Mouse (Mus musculus): Measurements from ENCODE around the gene Agap2. TPM values are rescaled to one million over a fixed set of nuclear protein-coding genes. Genes with fewer than 3 reads are reported as not detected.

Gene Agap2
- polyA plus RNA-seq, 1 experiment from 2014 or later = 8.1 TPM

- Histone ChIP-seq H3K36me3 (ENCODE audit: control insufficient read depth, insufficient read depth, low read length) (peaks cover 71% of the 10 kb centered on the region), H3K27me3 (ENCODE audit: control insufficient read depth, insufficient read depth, low read length) (no peaks in the 10 kb centered on the region), H3K4me2 (ENCODE audit: low read length) (no peak overlapping the region), H3K4me1 (ENCODE audit: control insufficient read depth, insufficient read depth, low read length) (no peaks in the 10 kb centered on the region), H3K9me3 (ENCODE audit: control insufficient read depth, low read length) (no peaks in the 10 kb centered on the region), H3K27ac (replicated peaks; ENCODE audit: low read depth, low read length) (no peak overlapping the region), H3K9ac (replicated peaks; ENCODE audit: low read length) (no peak overlapping the region), H3K4me3 (replicated peaks; ENCODE audit: low read depth, low read length) (no peak overlapping the region)
- DNase-seq = no peak
- ATAC-seq (ENCODE audit: low FRiP score, low TSS enrichment) = no peak
- WGBS = 94% methylated on average over 15 of the region's 15 CpGs
Measured at GRCm38 (mm10) chr10:127099868-127100267, 24.8 kb downstream of the Agap2 start.

- Histone ChIP-seq H3K9me3 (ENCODE audit: control insufficient read depth, low read length) (no peaks in the 10 kb centered on the region), H3K27me3 (ENCODE audit: control insufficient read depth, insufficient read depth, low read length) (no peaks in the 10 kb centered on the region), H3K36me3 (ENCODE audit: control insufficient read depth, insufficient read depth, low read length) (peaks cover 68% of the 10 kb centered on the region), H3K9ac (replicated peaks; ENCODE audit: low read length) (no peak overlapping the region), H3K4me3 (replicated peaks; ENCODE audit: low read depth, low read length) (no peak overlapping the region), H3K27ac (replicated peaks; ENCODE audit: low read depth, low read length) (no peak overlapping the region), H3K4me1 (ENCODE audit: control insufficient read depth, insufficient read depth, low read length) (no peaks in the 10 kb centered on the region), H3K4me2 (ENCODE audit: low read length) (no peak overlapping the region)
- no peak for DNase-seq
- ATAC-seq (ENCODE audit: low FRiP score, low TSS enrichment) = no peak
- WGBS = 92% methylated on average over 8 of the region's 8 CpGs
Measured at GRCm38 (mm10) chr10:127100414-127100813, 25.3 kb downstream of the Agap2 start.

DNA sequence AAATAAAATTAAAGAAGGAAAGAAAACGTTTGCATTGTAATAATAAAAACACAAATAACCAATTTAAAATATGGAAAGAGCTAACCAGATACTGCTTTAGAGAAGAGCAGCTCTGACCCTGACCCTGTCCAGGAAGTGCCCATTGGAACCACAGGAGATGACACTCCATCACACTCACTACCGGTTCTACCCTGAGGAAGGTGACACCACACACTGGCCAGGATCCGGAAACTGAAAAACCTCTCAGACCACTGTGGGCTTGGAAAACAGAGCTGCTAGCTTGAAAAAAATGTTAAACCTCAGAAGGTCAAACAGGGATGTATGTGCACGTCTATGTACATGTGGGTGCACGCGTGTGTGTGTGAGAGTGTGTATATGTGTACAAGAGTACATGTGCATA is 26.1 kb downstream of the Agap2 start:
- 86% methylated on average over 6 of the region's 6 CpGs for WGBS
- Histone ChIP-seq H3K9me3 (ENCODE audit: control insufficient read depth, low read length) (no peaks in the 10 kb centered on the region), H3K4me1 (ENCODE audit: control insufficient read depth, insufficient read depth, low read length) (no peaks in the 10 kb centered on the region), H3K9ac (replicated peaks; ENCODE audit: low read length) (no peak overlapping the region), H3K36me3 (ENCODE audit: control insufficient read depth, insufficient read depth, low read length) (peaks cover 61% of the 10 kb centered on the region), H3K27me3 (ENCODE audit: control insufficient read depth, insufficient read depth, low read length) (no peaks in the 10 kb centered on the region), H3K27ac (replicated peaks; ENCODE audit: low read depth, low read length) (no peak overlapping the region), H3K4me3 (replicated peaks; ENCODE audit: low read depth, low read length) (no peak overlapping the region), H3K4me2 (ENCODE audit: low read length) (no peak overlapping the region)
- no peak for DNase-seq
- no peak for ATAC-seq (ENCODE audit: low FRiP score, low TSS enrichment)

GRCm38 (mm10) chr10:127103631-127104030 is 28.5 kb downstream of the Agap2 start:
- H3K36me3 ChIP-seq (ENCODE audit: control insufficient read depth, insufficient read depth, low read length) = peaks cover 47% of the 10 kb centered on the region
- ATAC-seq (ENCODE audit: low FRiP score, low TSS enrichment) (no peak), DNase-seq (no peak)
- H3K4me1 ChIP-seq (ENCODE audit: control insufficient read depth, insufficient read depth, low read length) = no peaks in the 10 kb centered on the region
- no peak overlapping the region for H3K4me2 ChIP-seq (ENCODE audit: low read length)
- H3K9ac ChIP-seq (replicated peaks; ENCODE audit: low read length) = no peak overlapping the region
- no peaks in the 10 kb centered on the region for H3K27me3 ChIP-seq (ENCODE audit: control insufficient read depth, insufficient read depth, low read length)
- no peaks in the 10 kb centered on the region for H3K9me3 ChIP-seq (ENCODE audit: control insufficient read depth, low read length)
- no peak overlapping the region for H3K4me3 ChIP-seq (replicated peaks; ENCODE audit: low read depth, low read length)
- 91% methylated on average over 7 of the region's 7 CpGs for WGBS
- H3K27ac ChIP-seq (replicated peaks; ENCODE audit: low read depth, low read length) = no peak overlapping the region

DNA sequence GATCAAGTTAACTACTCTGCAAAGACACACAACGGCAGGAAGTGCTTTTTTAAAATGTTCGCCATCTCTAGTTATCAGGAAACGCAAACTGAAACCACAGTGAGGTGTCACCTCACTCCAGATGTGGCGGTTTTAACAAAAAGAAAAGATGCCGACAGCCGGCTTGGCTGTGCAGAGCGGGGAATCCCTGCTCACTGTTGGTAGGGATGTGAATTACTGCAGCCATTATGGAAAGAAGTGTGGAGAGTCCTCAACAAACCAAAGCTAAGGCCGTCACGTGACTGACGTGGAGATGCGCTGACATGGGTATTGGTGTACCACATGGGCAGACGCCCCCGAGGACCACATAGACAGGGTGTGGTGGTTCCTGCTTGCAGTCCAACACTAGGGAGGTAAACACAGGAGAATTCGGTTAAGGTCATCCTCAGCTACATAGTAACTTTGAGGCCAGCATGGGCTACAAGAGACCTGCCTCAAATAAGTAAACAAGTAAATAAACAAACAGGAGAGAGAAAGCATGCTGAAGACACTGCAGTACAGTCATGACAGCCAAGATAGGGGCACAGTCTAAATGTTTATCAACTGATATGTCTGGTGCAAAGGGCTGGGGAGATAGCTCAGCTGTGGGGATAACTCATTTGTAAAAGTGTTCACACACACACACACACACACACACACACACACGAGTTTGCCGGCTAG is 32.6 kb downstream of the Agap2 start:
- no peak overlapping the region for H3K4me2 ChIP-seq (ENCODE audit: low read length)
- peaks cover 39% of the 10 kb centered on the region for H3K36me3 ChIP-seq (ENCODE audit: control insufficient read depth, insufficient read depth, low read length)
- no peak for ATAC-seq (ENCODE audit: low FRiP score, low TSS enrichment)
- no peaks in the 10 kb centered on the region for H3K4me1 ChIP-seq (ENCODE audit: control insufficient read depth, insufficient read depth, low read length)
- H3K9me3 ChIP-seq (ENCODE audit: control insufficient read depth, low read length) = no peaks in the 10 kb centered on the region
- no peaks in the 10 kb centered on the region for H3K27me3 ChIP-seq (ENCODE audit: control insufficient read depth, insufficient read depth, low read length)
- no peak for DNase-seq
- no peak overlapping the region for H3K4me3 ChIP-seq (replicated peaks; ENCODE audit: low read depth, low read length)
- no peak overlapping the region for H3K27ac ChIP-seq (replicated peaks; ENCODE audit: low read depth, low read length)
- H3K9ac ChIP-seq (replicated peaks; ENCODE audit: low read length) = no peak overlapping the region
- WGBS = 93% methylated on average over 16 of the region's 16 CpGs

GRCm38 (mm10) chr10:127108262-127108583 is 33.1 kb downstream of the Agap2 start:
- ATAC-seq (ENCODE audit: low FRiP score, low TSS enrichment) = no peak
- Histone ChIP-seq H3K9me3 (ENCODE audit: control insufficient read depth, low read length) (no peaks in the 10 kb centered on the region), H3K36me3 (ENCODE audit: control insufficient read depth, insufficient read depth, low read length) (peaks cover 41% of the 10 kb centered on the region), H3K4me2 (ENCODE audit: low read length) (no peak overlapping the region), H3K4me3 (replicated peaks; ENCODE audit: low read depth, low read length) (no peak overlapping the region), H3K9ac (replicated peaks; ENCODE audit: low read length) (no peak overlapping the region), H3K4me1 (ENCODE audit: control insufficient read depth, insufficient read depth, low read length) (no peaks in the 10 kb centered on the region), H3K27ac (replicated peaks; ENCODE audit: low read depth, low read length) (no peak overlapping the region), H3K27me3 (ENCODE audit: control insufficient read depth, insufficient read depth, low read length) (no peaks in the 10 kb centered on the region)
- WGBS = 83% methylated on average over 3 of the region's 3 CpGs
- no peak for DNase-seq

DNA sequence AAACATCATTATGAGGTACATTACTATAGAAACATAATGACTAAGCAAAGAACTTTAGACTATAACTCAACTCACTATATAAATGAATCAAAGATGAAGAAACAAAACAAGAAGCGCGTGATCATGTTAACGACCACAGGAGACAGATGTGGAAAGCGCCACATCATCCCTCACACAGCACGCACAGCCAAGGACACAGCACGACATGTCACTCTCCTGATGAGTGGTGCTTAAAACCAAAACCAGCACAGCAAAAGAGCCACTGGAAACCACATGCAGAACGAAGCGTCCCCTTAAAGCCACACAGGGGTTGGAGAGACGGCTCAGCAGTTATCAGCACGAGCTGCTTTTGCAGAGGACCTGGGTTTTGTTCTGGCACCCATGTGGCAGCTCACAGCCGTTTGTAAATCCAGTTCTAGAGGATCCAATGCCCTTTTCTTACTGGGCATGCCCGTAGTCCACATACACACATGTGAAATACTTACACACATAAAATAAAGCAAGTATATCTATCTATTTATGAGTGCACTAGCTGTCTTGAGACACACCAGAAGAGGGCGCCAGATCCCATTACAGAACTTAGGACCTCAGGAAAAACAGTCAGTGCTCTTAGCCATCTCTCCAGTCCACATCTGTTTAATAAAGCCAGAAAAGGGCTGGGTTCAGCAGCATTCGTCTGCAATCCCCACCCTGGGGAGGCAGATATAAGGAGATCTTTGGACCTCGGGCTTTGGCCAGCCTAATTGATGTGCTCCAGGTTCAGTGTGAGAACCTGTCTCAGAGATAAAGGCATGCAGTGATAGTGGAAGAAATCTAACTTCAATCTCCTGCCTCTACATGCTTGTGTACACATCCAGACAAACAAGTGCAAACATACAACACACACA is 36.2 kb downstream of the Agap2 start:
- H3K36me3 ChIP-seq (ENCODE audit: control insufficient read depth, insufficient read depth, low read length) = peaks cover 43% of the 10 kb centered on the region
- no peak overlapping the region for H3K9ac ChIP-seq (replicated peaks; ENCODE audit: low read length)
- H3K27ac ChIP-seq (replicated peaks; ENCODE audit: low read depth, low read length) = no peak overlapping the region
- H3K4me2 ChIP-seq (ENCODE audit: low read length) = no peak overlapping the region
- ATAC-seq (ENCODE audit: low FRiP score, low TSS enrichment) (no peak), DNase-seq (no peak)
- WGBS = 93% methylated on average over 15 of the region's 15 CpGs
- no peaks in the 10 kb centered on the region for H3K4me1 ChIP-seq (ENCODE audit: control insufficient read depth, insufficient read depth, low read length)
- H3K27me3 ChIP-seq (ENCODE audit: control insufficient read depth, insufficient read depth, low read length) = no peaks in the 10 kb centered on the region
- no peak overlapping the region for H3K4me3 ChIP-seq (replicated peaks; ENCODE audit: low read depth, low read length)
- no peaks in the 10 kb centered on the region for H3K9me3 ChIP-seq (ENCODE audit: control insufficient read depth, low read length)

GRCm38 (mm10) chr10:127114408-127114807 is 39.3 kb downstream of the Agap2 start:
- Histone ChIP-seq H3K36me3 (ENCODE audit: control insufficient read depth, insufficient read depth, low read length) (peaks cover 62% of the 10 kb centered on the region), H3K27me3 (ENCODE audit: control insufficient read depth, insufficient read depth, low read length) (no peaks in the 10 kb centered on the region)
- DNase-seq = no peak

DNA sequence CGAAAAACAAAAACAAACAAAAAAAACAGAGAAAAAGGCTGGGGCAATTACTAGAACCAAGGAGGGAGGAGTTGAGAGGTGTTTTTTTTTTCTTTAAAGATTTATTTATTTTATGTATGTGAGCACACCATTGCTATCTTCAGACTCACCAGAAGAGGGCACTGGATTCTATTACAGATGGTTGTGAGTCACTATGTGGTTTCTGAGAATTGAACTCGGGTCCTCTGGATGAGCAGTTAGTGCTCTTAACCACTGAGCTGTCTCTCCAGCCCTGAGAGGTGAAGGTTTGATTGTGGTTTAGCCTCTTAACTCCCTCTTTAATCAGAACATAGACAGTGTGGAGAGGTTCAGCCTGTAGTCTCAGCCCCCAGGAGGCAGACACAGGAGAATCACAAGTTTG is 40.0 kb downstream of the Agap2 start:
- no peak overlapping the region for H3K4me2 ChIP-seq (ENCODE audit: low read length)
- no peak overlapping the region for H3K4me3 ChIP-seq (replicated peaks; ENCODE audit: low read depth, low read length)
- H3K27me3 ChIP-seq (ENCODE audit: control insufficient read depth, insufficient read depth, low read length) = no peaks in the 10 kb centered on the region
- no peak overlapping the region for H3K9ac ChIP-seq (replicated peaks; ENCODE audit: low read length)
- H3K36me3 ChIP-seq (ENCODE audit: control insufficient read depth, insufficient read depth, low read length) = peaks cover 63% of the 10 kb centered on the region
- H3K4me1 ChIP-seq (ENCODE audit: control insufficient read depth, insufficient read depth, low read length) = 0 out of 2 replicates have a peak, but pooled peaks cover 4% of the 10 kb centered on the region
- no peak overlapping the region for H3K27ac ChIP-seq (replicated peaks; ENCODE audit: low read depth, low read length)
- H3K9me3 ChIP-seq (ENCODE audit: control insufficient read depth, low read length) = no peaks in the 10 kb centered on the region
- ATAC-seq (ENCODE audit: low FRiP score, low TSS enrichment) (no peak), DNase-seq (no peak)
- 86% methylated on average over 2 of the region's 2 CpGs for WGBS

More at GRCm38 (mm10) chr10:127114408-127114807, 39.3 kb downstream of the Agap2 start:
- H3K9me3 ChIP-seq (ENCODE audit: control insufficient read depth, low read length) = no peaks in the 10 kb centered on the region
- WGBS = 96% methylated on average over 11 of the region's 11 CpGs
- H3K4me2 ChIP-seq (ENCODE audit: low read length) = no peak overlapping the region
- ATAC-seq (ENCODE audit: low FRiP score, low TSS enrichment) = no peak
- no peak overlapping the region for H3K4me3 ChIP-seq (replicated peaks; ENCODE audit: low read depth, low read length)
- no peaks in the 10 kb centered on the region for H3K4me1 ChIP-seq (ENCODE audit: control insufficient read depth, insufficient read depth, low read length)
- H3K27ac ChIP-seq (replicated peaks; ENCODE audit: low read depth, low read length) = no peak overlapping the region
- H3K9ac ChIP-seq (replicated peaks; ENCODE audit: low read length) = no peak overlapping the region
